Mouse (Mus musculus) bone marrow, adult 2 months (tissue): ENCODE measurements at regions not wholly inside any gene's neighbourhood (a gene's known extent, or its start where the extent isn't known, plus 50 kb on each side); places are given as distances from the start of the nearest gene placed in this dataset.

ENCODE experiments used
- CTCF ChIP-seq: fragments of 200-500 bp; IDR thresholded peaks from 2 replicates; pipeline ENCODE4 v1.5.1; 2011; ENCODE audit warnings: low read length, control low read depth; ENCODE audit not compliant: control insufficient read depth, insufficient read depth
- POLR2A ChIP-seq: fragments of 200-500 bp; IDR thresholded peaks from 2 replicates; pipeline ENCODE4 v1.6.1; 2011; ENCODE audit warnings: low read depth, mild to moderate bottlenecking, control low read depth, low read length, borderline replicate concordance; ENCODE audit not compliant: control insufficient read depth

GRCm38 (mm10) chr6:89081624-89082300 is 179.7 kb downstream of the Tpra1 start:
- no peak for TF ChIP-seq CTCF
- TF ChIP-seq POLR2A, result no peak
